Mouse (Mus musculus): ENCODE results near the gene Ubald1. TPM values are rescaled to one million over a fixed set of nuclear protein-coding genes. Genes with fewer than 3 reads are reported as not detected.

The Ubald1 gene
- 100 to 1,000 TPM in 2 of 26 experiments, 10 to 100 TPM in 23, 1 to 10 TPM in 1; 3.7 to 120 (median 34.7) TPM for total RNA-seq (2018; cell fraction: chromatin; rRNA removed)
- total RNA-seq (2018; cell fraction: cytosol; rRNA removed) = 100 to 1,000 TPM in 5 of 26 experiments, 10 to 100 TPM in 21; 45.7 to 109 (median 70.5) TPM
- 100 to 1,000 TPM in 2 of 26 experiments, 10 to 100 TPM in 24; 10.2 to 113 (median 35.9) TPM for total RNA-seq (2018; cell fraction: nucleus; rRNA removed)
- polyA plus RNA-seq (2018) = 64.4 to 75.7 TPM (median 71.8 TPM) in 3 replicates

DNA sequence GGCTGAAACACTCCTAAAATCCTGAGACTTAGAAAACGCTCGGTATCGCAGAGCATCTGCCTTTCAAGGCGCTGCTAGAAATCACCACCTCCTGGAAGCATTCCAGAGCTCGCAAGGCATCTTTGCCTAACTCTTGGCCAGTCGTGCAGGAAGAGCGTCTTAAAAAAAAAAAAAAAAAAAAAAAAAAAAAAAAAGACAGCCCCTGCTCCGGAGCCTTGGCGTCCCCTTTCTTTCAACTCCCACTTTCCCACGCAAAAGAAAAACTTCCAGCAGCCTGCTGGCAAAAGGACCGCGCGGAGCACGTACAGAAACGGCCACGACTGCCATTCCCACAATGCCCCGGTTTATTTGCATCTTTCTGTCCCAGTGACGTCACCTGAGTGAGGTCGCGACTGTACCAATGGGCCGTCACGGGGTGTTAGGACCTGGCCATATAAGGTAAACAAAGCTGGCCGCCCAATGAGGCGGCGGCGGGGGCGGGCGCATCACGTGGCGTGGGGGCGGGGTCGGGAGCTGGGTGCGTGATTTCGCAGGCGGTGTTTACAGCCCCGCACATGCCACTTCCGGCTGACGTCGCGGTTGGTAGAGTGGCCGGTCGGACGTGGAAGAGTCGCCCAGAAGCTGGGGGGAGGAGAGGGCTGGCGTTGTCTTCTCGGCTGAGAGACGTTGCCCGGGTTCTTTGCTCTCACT, at the start of gene Ubald1:
Ubald1 (minus strand) TSS at position 180 of the 690 bp plus-strand sequence.
- peaks cover 40% of the 10 kb centered on the region for H3K79me2 ChIP-seq (ENCODE audit: inconsistent target)
- H3K27ac ChIP-seq = peak within 1 kb of the TSS; percentile 94
- peak within 1 kb of the TSS; percentile 80 for H3K4me3 ChIP-seq (ENCODE audit: inconsistent target)
- WGBS (ENCODE audit: missing documents) = under 1% methylated on average over 41 of the region's 48 CpGs
- peaks cover 9% of the 10 kb centered on the region; the same call in 1 of the 2 replicates for H3K36me3 ChIP-seq (ENCODE audit: inconsistent target)

DNA sequence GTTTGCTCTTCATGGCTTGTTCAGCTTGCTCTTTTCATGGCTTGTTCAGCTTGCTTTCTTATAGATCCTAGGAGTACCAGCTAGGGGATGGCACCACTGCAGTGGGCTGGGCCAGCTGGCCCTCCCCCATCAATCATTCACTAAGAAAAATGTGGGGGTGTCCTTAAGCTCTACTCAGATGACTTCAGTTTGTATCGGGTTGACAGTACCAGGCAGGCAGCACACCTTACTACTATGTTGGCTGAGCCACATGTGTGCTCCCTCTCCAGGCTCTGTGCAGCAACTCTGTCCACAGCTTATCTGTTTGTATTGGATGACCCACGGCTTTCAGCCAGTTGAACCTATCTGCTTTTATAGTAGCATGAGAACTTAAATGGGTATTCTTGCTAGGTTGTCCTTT, 48.4 kb upstream of the Ubald1 start:
- no peak overlapping the region for H3K27ac ChIP-seq
- H3K36me3 ChIP-seq (ENCODE audit: inconsistent target) = peaks cover 86% of the 10 kb centered on the region
- WGBS (ENCODE audit: missing documents) = 97% methylated on average over 2 of the region's 2 CpGs
- H3K79me2 ChIP-seq (ENCODE audit: inconsistent target) = no peaks in the 10 kb centered on the region
- H3K4me3 ChIP-seq (ENCODE audit: inconsistent target) = no peak overlapping the region

DNA sequence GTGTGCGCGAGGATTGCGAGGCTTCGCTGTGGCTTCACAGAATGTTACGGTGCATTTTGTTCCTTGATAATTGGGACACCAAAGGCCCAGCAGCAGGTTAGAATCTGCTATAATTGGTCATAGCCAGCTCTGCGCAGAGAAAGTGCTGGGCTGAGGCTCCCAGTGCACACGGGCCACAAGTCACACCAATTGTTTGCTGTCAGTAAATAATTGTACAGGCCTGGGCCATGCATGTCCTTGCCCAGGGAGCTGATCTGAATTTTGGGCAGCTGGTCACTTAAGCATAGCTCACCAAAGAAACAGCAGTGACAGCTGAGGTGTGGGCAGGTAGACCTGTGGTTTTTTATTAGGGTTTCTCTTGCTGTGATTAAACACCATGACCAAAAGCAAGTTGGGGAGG, 47.9 kb upstream of the Ubald1 start:
- H3K79me2 ChIP-seq (ENCODE audit: inconsistent target) = no peaks in the 10 kb centered on the region
- H3K4me3 ChIP-seq (ENCODE audit: inconsistent target) = no peak overlapping the region
- no peak overlapping the region for H3K27ac ChIP-seq
- 96% methylated on average over 3 of the region's 7 CpGs for WGBS (ENCODE audit: missing documents)
- H3K36me3 ChIP-seq (ENCODE audit: inconsistent target) = peaks cover 89% of the 10 kb centered on the region

- no peak overlapping the region for H3K4me3 ChIP-seq (ENCODE audit: inconsistent target)
- H3K36me3 ChIP-seq (ENCODE audit: inconsistent target) = peaks cover 70% of the 10 kb centered on the region
- no peak overlapping the region for H3K27ac ChIP-seq
- H3K79me2 ChIP-seq (ENCODE audit: inconsistent target) = no peaks in the 10 kb centered on the region
- WGBS (ENCODE audit: missing documents) = 95% methylated on average over 5 of the region's 5 CpGs
Measured at GRCm38 (mm10) chr16:4923996-4924395, 43.9 kb upstream of the Ubald1 start.

DNA sequence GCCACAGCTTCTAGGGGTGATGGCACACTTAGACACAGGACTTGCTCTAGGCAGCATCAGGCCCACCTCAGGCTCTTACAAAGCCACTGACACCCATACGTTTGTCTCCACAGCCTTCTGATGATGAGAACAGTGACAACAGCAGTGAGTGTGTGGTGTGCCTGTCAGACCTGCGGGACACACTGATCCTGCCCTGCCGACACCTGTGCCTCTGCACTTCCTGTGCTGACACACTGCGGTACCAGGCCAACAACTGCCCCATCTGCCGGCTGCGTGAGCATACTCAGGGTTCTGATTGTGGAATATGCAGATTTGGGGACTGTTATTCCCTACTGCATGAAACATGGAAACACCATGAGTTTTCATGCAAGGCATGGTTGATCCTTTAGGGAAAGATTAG, 42.4 kb upstream of the Ubald1 start:
- no peak overlapping the region for H3K27ac ChIP-seq
- 76% methylated on average over 6 of the region's 6 CpGs for WGBS (ENCODE audit: missing documents)
- peaks cover 65% of the 10 kb centered on the region for H3K36me3 ChIP-seq (ENCODE audit: inconsistent target)
- H3K4me3 ChIP-seq (ENCODE audit: inconsistent target) = no peak overlapping the region
- H3K79me2 ChIP-seq (ENCODE audit: inconsistent target) = no peaks in the 10 kb centered on the region

- Histone ChIP-seq H3K36me3 (ENCODE audit: inconsistent target) (peaks cover 58% of the 10 kb centered on the region), H3K79me2 (ENCODE audit: inconsistent target) (no peaks in the 10 kb centered on the region), H3K4me3 (ENCODE audit: inconsistent target) (no peak overlapping the region), H3K27ac (peak overlapping the region; percentile 56)
- WGBS (ENCODE audit: missing documents) = 6% methylated on average over 4 of the region's 4 CpGs
Measured at GRCm38 (mm10) chr16:4920556-4920955, 40.4 kb upstream of the Ubald1 start.

DNA sequence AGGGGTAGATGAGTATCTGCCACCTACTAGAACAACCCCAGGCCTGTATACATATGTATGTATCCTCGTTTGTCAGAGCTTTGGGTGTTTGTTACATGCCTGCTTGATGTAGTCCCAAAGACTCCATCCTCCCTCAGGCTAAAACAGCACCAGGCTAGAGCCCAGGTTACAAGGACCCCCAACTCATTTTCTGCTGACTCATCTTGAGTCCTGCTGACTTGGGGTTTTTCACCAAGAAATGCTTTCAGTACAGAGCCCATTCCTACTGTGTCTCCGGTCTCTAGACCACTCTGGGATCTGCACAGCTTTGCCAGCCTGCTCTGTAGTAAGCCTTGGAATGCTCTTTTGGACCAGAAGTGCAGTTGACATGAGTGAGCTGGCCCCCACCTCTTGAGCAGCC, 36.5 kb upstream of the Ubald1 start:
- WGBS (ENCODE audit: missing documents) = 95% methylated on average over 2 of the region's 2 CpGs
- no peak overlapping the region for H3K27ac ChIP-seq
- peaks cover 28% of the 10 kb centered on the region; the same call in 1 of the 2 replicates for H3K36me3 ChIP-seq (ENCODE audit: inconsistent target)

GRCm38 (mm10) chr16:4915931-4916330, 35.8 kb upstream of the Ubald1 start:
- Histone ChIP-seq H3K79me2 (ENCODE audit: inconsistent target) (no peaks in the 10 kb centered on the region), H3K36me3 (ENCODE audit: inconsistent target) (peaks cover 34% of the 10 kb centered on the region; the same call in 1 of the 2 replicates), H3K27ac (no peak overlapping the region), H3K4me3 (ENCODE audit: inconsistent target) (no peak overlapping the region)
- 75% methylated on average over 3 of the region's 3 CpGs for WGBS (ENCODE audit: missing documents)

More for the DNA sequence above, 36.5 kb upstream of the Ubald1 start:
- Histone ChIP-seq H3K4me3 (ENCODE audit: inconsistent target) (no peak overlapping the region), H3K79me2 (ENCODE audit: inconsistent target) (no peaks in the 10 kb centered on the region)

GRCm38 (mm10) chr16:4913783-4914735, 33.9 kb upstream of the Ubald1 start:
- WGBS (ENCODE audit: missing documents) = 42% methylated on average over 12 of the region's 12 CpGs
- peaks cover 8% of the 10 kb centered on the region; the same call in 1 of the 2 replicates for H3K79me2 ChIP-seq (ENCODE audit: inconsistent target)
- H3K27ac ChIP-seq = peak overlapping the region; percentile 97
- H3K36me3 ChIP-seq (ENCODE audit: inconsistent target) = peaks cover 41% of the 10 kb centered on the region
- H3K4me3 ChIP-seq (ENCODE audit: inconsistent target) = no peak overlapping the region

DNA sequence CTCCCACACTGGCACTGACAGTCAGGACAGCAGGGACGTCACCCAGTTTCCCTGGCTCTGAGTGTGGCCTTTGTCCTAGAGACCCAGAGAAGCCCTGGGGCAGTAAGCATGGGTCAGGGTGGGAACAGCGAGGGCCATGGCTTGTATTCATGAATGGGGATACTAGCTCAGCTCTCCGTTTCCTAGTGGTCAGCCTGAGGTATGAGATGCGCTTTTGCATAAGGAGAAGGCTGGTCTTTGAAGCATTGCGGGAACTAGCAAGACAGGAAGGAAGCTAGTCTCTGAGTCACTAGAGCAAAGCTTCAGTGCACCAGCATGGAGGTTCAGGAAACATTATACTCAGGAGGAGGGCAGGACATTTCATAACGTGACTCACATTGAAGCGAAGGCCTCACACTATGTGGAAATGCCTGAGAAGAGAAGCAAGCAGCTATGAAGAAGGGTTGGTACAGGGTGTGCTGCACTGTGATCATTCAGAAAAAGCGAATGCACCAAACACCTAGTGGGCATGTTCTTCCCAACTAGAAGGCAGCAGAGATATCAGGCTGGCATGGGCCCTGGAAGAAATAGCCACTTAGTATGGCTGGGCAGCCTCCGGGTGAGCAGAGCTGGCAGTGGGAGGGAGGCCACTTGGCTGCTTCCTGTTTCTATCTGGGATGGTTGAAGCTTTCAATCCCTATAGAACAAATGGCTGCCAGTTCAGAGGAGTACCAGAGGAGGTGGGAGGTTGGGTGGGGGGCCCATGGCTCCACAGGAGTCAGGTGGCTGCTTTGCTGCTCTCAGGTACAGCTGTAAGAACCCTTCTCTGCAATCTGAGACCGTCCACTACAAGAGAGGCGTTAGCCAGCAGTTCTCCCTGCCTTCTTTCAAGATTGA, 33.0 kb upstream of the Ubald1 start:
- peak overlapping the region; percentile 97 for H3K27ac ChIP-seq
- 16% methylated on average over 11 of the region's 11 CpGs for WGBS (ENCODE audit: missing documents)
- peaks cover 37% of the 10 kb centered on the region for H3K36me3 ChIP-seq (ENCODE audit: inconsistent target)
- no peak overlapping the region for H3K4me3 ChIP-seq (ENCODE audit: inconsistent target)
- H3K79me2 ChIP-seq (ENCODE audit: inconsistent target) = peaks cover 16% of the 10 kb centered on the region; the same call in 1 of the 2 replicates

GRCm38 (mm10) chr16:4912074-4912648, 32.0 kb upstream of the Ubald1 start:
- Histone ChIP-seq H3K4me3 (ENCODE audit: inconsistent target) (no peak overlapping the region), H3K36me3 (ENCODE audit: inconsistent target) (peaks cover 33% of the 10 kb centered on the region), H3K27ac (peak overlapping the region; percentile 97), H3K79me2 (ENCODE audit: inconsistent target) (peaks cover 19% of the 10 kb centered on the region; the same call in 1 of the 2 replicates)
- 88% methylated on average over 10 of the region's 10 CpGs for WGBS (ENCODE audit: missing documents)

GRCm38 (mm10) chr16:4910758-4911157, 30.6 kb upstream of the Ubald1 start:
- WGBS (ENCODE audit: missing documents) = 93% methylated on average over 8 of the region's 8 CpGs
- Histone ChIP-seq H3K4me3 (ENCODE audit: inconsistent target) (no peak overlapping the region), H3K79me2 (ENCODE audit: inconsistent target) (peaks cover 33% of the 10 kb centered on the region), H3K36me3 (ENCODE audit: inconsistent target) (peaks cover 21% of the 10 kb centered on the region), H3K27ac (no peak overlapping the region)

- WGBS (ENCODE audit: missing documents) = 100% methylated on average over 2 of the region's 2 CpGs
- H3K4me3 ChIP-seq (ENCODE audit: inconsistent target) = no peak overlapping the region
- H3K36me3 ChIP-seq (ENCODE audit: inconsistent target) = peaks cover 21% of the 10 kb centered on the region
- no peak overlapping the region for H3K27ac ChIP-seq
- peaks cover 43% of the 10 kb centered on the region for H3K79me2 ChIP-seq (ENCODE audit: inconsistent target)
Measured at GRCm38 (mm10) chr16:4909745-4910144, 29.6 kb upstream of the Ubald1 start.
